Mouse (Mus musculus): Measurements from ENCODE around the gene Btg2. TPM values are rescaled to one million over a fixed set of nuclear protein-coding genes. Genes with fewer than 3 reads are reported as not detected.

Gene Btg2
- polyA plus RNA-seq, 1 experiment from 2014 or later, result 30.4 TPM

- Histone ChIP-seq H3K4me2 (0 out of 2 replicates have a peak overlapping the region, but pooled peaks have one; percentile 5), H3K9ac (no peak overlapping the region), H3K9me3 (no peaks in the 10 kb centered on the region), H3K27ac (replicated peaks) (peak overlapping the region; percentile 68), H3K36me3 (no peaks in the 10 kb centered on the region), H3K4me1 (replicated peaks) (peaks cover 59% of the 10 kb centered on the region), H3K4me3 (no peak overlapping the region), H3K27me3 (no peaks in the 10 kb centered on the region)
- ATAC-seq (ENCODE audit: low FRiP score, low read depth), result peak; percentile 46
- 18% methylated on average over 14 of the region's 14 CpGs for WGBS
Measured at GRCm38 (mm10) chr1:134096264-134096934, 17.5 kb upstream of the Btg2 start.

DNA sequence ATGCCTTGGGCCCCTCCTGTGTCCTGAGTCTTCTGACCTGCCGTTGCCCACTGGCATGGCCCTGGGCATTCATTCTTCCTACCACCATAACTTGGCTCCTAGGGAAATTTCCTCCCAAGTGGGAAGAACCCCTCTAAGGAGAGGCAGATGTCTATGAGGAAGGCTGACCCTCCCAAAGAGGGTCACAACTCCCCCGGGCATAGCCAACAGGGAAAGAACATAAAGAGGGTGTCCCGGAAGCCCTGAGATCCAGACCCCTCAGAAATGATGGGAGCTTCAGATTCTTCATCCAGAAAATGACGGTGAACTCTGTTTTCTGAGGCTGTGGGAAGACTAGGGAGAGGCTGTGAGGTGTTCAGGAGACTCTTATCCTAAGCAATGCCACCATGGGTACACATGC, 16.8 kb upstream of the Btg2 start:
- H3K4me2 ChIP-seq, result no peak overlapping the region
- no peaks in the 10 kb centered on the region for H3K27me3 ChIP-seq
- H3K4me3 ChIP-seq, result no peak overlapping the region
- no peaks in the 10 kb centered on the region for H3K9me3 ChIP-seq
- no peak overlapping the region for H3K9ac ChIP-seq
- H3K27ac ChIP-seq (replicated peaks), result peak overlapping the region; percentile 68
- H3K36me3 ChIP-seq, result no peaks in the 10 kb centered on the region
- no peak for ATAC-seq (ENCODE audit: low FRiP score, low read depth)
- H3K4me1 ChIP-seq (replicated peaks), result peaks cover 59% of the 10 kb centered on the region
- WGBS, result 73% methylated on average over 4 of the region's 4 CpGs

DNA sequence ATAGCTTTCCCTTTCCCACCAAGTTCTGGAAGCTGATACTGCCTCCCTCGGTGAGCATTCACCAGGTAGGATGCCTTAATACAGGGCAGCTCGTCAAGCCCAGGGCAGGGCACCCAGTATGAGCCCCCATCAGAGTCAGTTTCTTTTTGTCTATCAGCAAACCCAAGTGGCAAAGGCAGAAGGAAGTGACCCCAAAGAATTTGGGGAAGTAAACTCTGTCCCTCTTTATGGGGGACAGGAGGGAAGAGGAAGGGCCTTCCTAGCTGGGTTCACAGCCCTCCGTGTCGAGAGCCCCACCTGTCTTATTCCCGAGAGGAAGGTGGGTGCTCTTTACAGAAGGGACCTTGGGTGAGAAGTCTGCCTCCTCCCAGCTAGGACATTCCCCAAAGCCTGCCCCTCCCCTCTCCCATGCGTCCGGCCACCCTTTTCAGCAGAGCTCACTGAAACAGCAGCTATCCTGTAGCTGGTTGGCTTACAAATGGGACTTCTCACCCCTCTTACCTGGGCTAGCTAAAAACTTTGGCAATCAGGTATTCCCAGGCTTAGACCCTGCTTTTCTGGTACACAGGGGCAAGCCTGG, 16.2 kb upstream of the Btg2 start:
- H3K4me2 ChIP-seq, result no peak overlapping the region
- H3K36me3 ChIP-seq, result no peaks in the 10 kb centered on the region
- H3K4me3 ChIP-seq, result no peak overlapping the region
- H3K9me3 ChIP-seq, result no peaks in the 10 kb centered on the region
- H3K9ac ChIP-seq, result no peak overlapping the region
- H3K27me3 ChIP-seq, result no peaks in the 10 kb centered on the region
- H3K4me1 ChIP-seq (replicated peaks), result peaks cover 59% of the 10 kb centered on the region
- H3K27ac ChIP-seq (replicated peaks), result no peak overlapping the region
- 67% methylated on average over 7 of the region's 7 CpGs for WGBS
- no peak for ATAC-seq (ENCODE audit: low FRiP score, low read depth)

DNA sequence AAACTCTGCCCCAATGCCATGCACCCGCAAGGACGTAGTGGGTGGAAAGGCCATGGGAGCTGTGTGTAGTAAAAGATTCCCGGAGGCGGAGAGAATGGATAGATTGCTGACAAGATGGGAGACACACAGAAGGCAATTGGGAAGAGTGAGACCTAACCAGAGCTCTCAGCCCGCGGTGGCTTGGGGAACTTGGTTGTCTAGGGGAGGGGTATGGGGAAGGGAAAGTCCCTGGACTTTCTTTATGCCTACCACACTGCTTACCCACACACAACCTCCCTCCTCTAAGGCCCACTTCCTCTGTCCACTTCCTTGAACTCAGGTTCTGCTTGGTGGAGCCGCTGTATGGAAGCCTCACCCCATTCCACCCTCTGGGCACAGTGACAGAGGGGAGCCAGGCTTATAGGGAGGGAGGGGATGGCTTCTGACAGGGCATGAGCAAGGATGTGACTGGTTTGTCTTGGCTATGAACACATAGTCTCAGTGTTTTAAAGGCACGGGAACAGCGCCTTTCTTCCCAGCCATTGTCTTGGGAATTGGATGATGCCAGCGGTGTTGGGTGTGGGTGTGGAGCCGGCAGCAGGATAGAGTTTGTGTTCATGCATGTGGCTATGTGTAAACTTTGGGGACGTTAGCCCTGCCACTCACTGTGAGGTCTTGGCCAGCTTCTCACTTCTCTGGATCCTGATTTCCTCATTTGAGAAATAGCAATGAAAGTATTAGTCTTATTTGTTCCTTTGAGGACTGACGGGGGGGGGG, 15.0 kb upstream of the Btg2 start:
- Histone ChIP-seq H3K9me3 (no peaks in the 10 kb centered on the region), H3K27me3 (no peaks in the 10 kb centered on the region), H3K9ac (no peak overlapping the region; the same call in 1 of the 2 replicates), H3K4me2 (peak overlapping the region; percentile 89), H3K27ac (replicated peaks) (peak overlapping the region; percentile 76), H3K36me3 (no peaks in the 10 kb centered on the region), H3K4me3 (peak overlapping the region; percentile 49), H3K4me1 (replicated peaks) (peaks cover 50% of the 10 kb centered on the region)
- WGBS, result 59% methylated on average over 13 of the region's 13 CpGs
- no peak for ATAC-seq (ENCODE audit: low FRiP score, low read depth)

GRCm38 (mm10) chr1:134092852-134093770, 14.2 kb upstream of the Btg2 start:
- H3K36me3 ChIP-seq, result no peaks in the 10 kb centered on the region
- H3K9ac ChIP-seq, result peak overlapping the region; percentile 54
- H3K27me3 ChIP-seq, result no peaks in the 10 kb centered on the region
- peak overlapping the region; percentile 89 for H3K4me2 ChIP-seq
- ATAC-seq (ENCODE audit: low FRiP score, low read depth), result peak; percentile 82
- peak overlapping the region; percentile 76 for H3K27ac ChIP-seq (replicated peaks)
- H3K4me1 ChIP-seq (replicated peaks), result peaks cover 42% of the 10 kb centered on the region
- 2% methylated on average over 43 of the region's 43 CpGs for WGBS
- peak overlapping the region; percentile 49 for H3K4me3 ChIP-seq
- H3K9me3 ChIP-seq, result no peaks in the 10 kb centered on the region

DNA sequence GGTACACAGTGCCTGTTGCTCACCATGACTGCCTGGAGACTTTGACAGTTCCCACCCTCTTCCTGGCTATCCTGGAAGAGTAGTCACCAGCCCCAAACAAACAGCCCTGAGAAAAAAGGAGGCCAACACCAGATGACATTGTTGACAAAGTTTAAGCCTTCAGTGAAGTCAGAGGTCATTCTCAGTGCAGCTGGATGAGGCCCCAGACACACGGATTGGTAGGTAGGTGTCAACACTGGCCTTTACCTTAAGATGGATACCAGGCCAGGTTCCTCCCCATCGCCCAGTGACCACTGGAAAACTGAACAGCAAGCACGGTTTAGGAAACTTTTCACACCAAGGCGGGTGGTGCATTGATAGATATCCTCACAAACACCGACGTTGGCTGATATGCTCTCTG, 13.4 kb upstream of the Btg2 start:
- Histone ChIP-seq H3K9ac (peak overlapping the region; percentile 54; the same call in 1 of the 2 replicates), H3K4me2 (peak overlapping the region; percentile 89), H3K4me1 (replicated peaks) (peaks cover 38% of the 10 kb centered on the region), H3K27ac (replicated peaks) (peak overlapping the region; percentile 76), H3K27me3 (no peaks in the 10 kb centered on the region), H3K36me3 (no peaks in the 10 kb centered on the region), H3K9me3 (no peaks in the 10 kb centered on the region), H3K4me3 (peak overlapping the region; percentile 49)
- ATAC-seq (ENCODE audit: low FRiP score, low read depth), result no peak
- 36% methylated on average over 6 of the region's 6 CpGs for WGBS

DNA sequence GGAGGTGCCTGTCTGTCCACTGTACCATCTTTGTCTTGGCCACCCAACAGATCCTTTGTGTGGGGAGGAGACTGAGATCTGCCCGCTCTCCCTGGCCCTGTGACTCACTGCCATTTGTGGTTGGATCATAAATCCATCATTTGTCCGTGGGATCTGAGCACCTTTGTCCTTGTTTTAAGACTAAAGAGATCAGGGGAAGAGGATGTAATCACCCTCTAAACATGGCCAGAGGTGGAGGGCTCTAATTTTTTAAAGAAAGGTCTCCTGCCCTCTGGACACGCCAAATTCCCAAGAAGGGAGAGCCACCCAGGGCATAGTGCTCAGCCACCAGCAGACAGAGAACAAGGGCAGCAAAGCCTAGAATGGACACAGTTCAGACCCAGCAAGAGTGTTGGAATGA, 12.9 kb upstream of the Btg2 start:
- 82% methylated on average over 3 of the region's 3 CpGs for WGBS
- no peak overlapping the region for H3K4me3 ChIP-seq
- no peak overlapping the region for H3K27ac ChIP-seq (replicated peaks)
- no peak overlapping the region for H3K9ac ChIP-seq
- H3K9me3 ChIP-seq, result no peaks in the 10 kb centered on the region
- H3K27me3 ChIP-seq, result no peaks in the 10 kb centered on the region
- no peak for ATAC-seq (ENCODE audit: low FRiP score, low read depth)
- H3K4me1 ChIP-seq (replicated peaks), result peaks cover 35% of the 10 kb centered on the region
- no peaks in the 10 kb centered on the region for H3K36me3 ChIP-seq
- H3K4me2 ChIP-seq, result no peak overlapping the region

- Histone ChIP-seq H3K27me3 (no peaks in the 10 kb centered on the region), H3K4me3 (no peak overlapping the region), H3K4me1 (replicated peaks) (peaks cover 29% of the 10 kb centered on the region), H3K36me3 (no peaks in the 10 kb centered on the region), H3K9ac (no peak overlapping the region), H3K27ac (replicated peaks) (no peak overlapping the region), H3K9me3 (no peaks in the 10 kb centered on the region), H3K4me2 (no peak overlapping the region)
- 91% methylated on average over 7 of the region's 7 CpGs for whole genome bisulfite sequencing
- no peak for ATAC-seq (ENCODE audit: low FRiP score, low read depth)
Measured at GRCm38 (mm10) chr1:134089074-134089473, 10.2 kb upstream of the Btg2 start.

DNA sequence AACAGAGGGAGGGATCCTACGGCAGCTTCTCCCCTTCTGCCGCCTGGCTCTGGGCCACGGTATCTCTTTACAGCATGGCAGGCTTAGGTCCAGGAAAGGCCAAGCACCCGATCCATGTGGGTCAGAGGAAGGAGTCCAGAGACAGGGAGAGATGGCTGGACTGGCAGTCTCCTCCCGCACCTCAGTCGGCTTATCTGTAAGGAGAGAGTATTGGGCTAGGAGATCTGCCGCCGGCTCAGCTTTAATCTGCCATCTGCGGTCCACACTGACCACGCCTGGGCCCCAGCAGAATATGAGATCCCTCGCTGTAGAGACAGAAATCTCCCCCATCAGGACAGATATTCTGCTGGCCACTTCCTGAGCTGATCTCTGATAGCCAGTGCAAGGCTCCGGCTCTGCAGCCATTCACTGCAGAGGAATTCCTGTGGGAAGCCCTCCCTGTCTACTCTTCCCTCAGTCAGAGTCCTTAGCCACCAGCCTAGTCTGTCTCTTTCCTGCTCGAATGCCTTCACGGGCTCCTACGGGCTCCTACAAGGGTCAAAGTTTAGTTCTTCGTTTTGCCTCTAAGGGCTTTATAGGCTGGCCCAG, 8.0 kb upstream of the Btg2 start:
- Histone ChIP-seq H3K4me2 (0 out of 2 replicates have a peak overlapping the region, but pooled peaks have one; percentile 12), H3K4me1 (replicated peaks) (peaks cover 14% of the 10 kb centered on the region), H3K27me3 (no peaks in the 10 kb centered on the region), H3K36me3 (no peaks in the 10 kb centered on the region), H3K4me3 (no peak overlapping the region), H3K9ac (no peak overlapping the region), H3K27ac (replicated peaks) (peak overlapping the region; percentile 37; the same call in 1 of the 2 replicates), H3K9me3 (no peaks in the 10 kb centered on the region)
- 52% methylated on average over 16 of the region's 16 CpGs for WGBS
- ATAC-seq (ENCODE audit: low FRiP score, low read depth), result no peak

GRCm38 (mm10) chr1:134086017-134086416, 7.1 kb upstream of the Btg2 start:
- Histone ChIP-seq H3K4me2 (no peak overlapping the region), H3K27me3 (no peaks in the 10 kb centered on the region), H3K4me1 (replicated peaks) (peaks cover 14% of the 10 kb centered on the region), H3K9me3 (no peaks in the 10 kb centered on the region), H3K4me3 (no peak overlapping the region), H3K9ac (no peak overlapping the region), H3K27ac (replicated peaks) (no peak overlapping the region), H3K36me3 (no peaks in the 10 kb centered on the region)
- WGBS, result 19% methylated on average over 3 of the region's 3 CpGs
- ATAC-seq (ENCODE audit: low FRiP score, low read depth), result no peak

DNA sequence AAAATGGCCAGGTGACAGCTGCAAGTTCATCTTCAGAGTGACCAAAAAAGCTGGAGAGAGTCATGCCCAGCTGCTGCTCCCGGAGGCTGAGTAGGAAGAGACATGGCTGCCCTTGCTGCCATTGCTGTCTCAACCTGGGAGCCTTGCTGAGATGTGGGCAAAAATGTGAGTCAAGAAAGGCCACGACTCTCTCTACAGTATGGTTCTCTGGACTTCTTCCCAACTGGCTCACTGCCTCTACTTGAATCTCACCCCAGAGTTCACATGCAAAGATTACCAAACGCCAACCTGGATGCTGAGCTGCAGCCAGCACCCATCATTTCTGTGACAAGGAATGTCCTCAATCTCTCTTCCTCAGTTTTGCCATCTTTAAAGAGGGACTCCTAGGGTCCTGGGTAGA, 5.2 kb upstream of the Btg2 start:
- Histone ChIP-seq H3K4me1 (replicated peaks) (peaks cover 23% of the 10 kb centered on the region), H3K4me3 (no peak overlapping the region), H3K27me3 (no peaks in the 10 kb centered on the region), H3K9ac (no peak overlapping the region), H3K27ac (replicated peaks) (no peak overlapping the region), H3K36me3 (no peaks in the 10 kb centered on the region), H3K9me3 (no peaks in the 10 kb centered on the region), H3K4me2 (no peak overlapping the region)
- WGBS, result 72% methylated on average over 3 of the region's 3 CpGs
- ATAC-seq (ENCODE audit: low FRiP score, low read depth), result no peak

Measured in hindbrain, embryonic 15.5 days (tissue).